Mouse (Mus musculus) thymus, adult 2 months (tissue): ENCODE data around the gene Alyref. TPM values are rescaled to one million over a fixed set of nuclear protein-coding genes. Genes with fewer than 3 reads are reported as not detected.

Source experiments
- DNase-seq: peaks from one replicate; pipeline ENCODE4 v3.0.0; 2021
- H3K27ac ChIP-seq: fragments of 200-500 bp; 2 replicates; pipeline ENCODE4 v1.5.1; 2012; ENCODE audit warnings: low read length, control low read depth; ENCODE audit not compliant: control insufficient read depth, insufficient read depth
- H3K27me3 ChIP-seq: fragments of 200-500 bp; 2 replicates; pipeline ENCODE4 v1.6.1; 2012; ENCODE audit warnings: mild to moderate bottlenecking, low read length, moderate library complexity, mixed read lengths; ENCODE audit not compliant: control insufficient read depth, insufficient read depth
- H3K36me3 ChIP-seq: fragments of 200-500 bp; 2 replicates; pipeline ENCODE4 v1.6.1; 2012; ENCODE audit warnings: mild to moderate bottlenecking, low read length, moderate library complexity; ENCODE audit not compliant: control insufficient read depth, insufficient read depth
- H3K4me1 ChIP-seq: fragments of 200-500 bp; replicated peaks from 2 replicates; pipeline ENCODE4 v1.6.1; 2012; ENCODE audit warnings: low read length; ENCODE audit not compliant: control insufficient read depth, insufficient read depth
- H3K4me3 ChIP-seq: fragments of 200-500 bp; 2 replicates; pipeline ENCODE4 v1.5.1; 2012; ENCODE audit warnings: mild to moderate bottlenecking, low read length, control low read depth, moderate library complexity; ENCODE audit not compliant: control insufficient read depth, insufficient read depth
- CTCF ChIP-seq: fragments of 200-500 bp; IDR thresholded peaks from 2 replicates; pipeline ENCODE4 v1.5.1; 2012; ENCODE audit warnings: mild to moderate bottlenecking, control low read depth, low read length, moderate library complexity, borderline replicate concordance; ENCODE audit not compliant: control insufficient read depth, poor library complexity, insufficient read depth; ENCODE audit errors: extremely low read depth
- POLR2A ChIP-seq: fragments of 200-500 bp; IDR thresholded peaks from 2 replicates; pipeline ENCODE4 v1.6.1; 2012; ENCODE audit warnings: mild to moderate bottlenecking, low read length, control low read depth, moderate library complexity; ENCODE audit not compliant: control insufficient read depth, poor library complexity, insufficient read depth; ENCODE audit errors: extremely low read depth
- WGBS: fragments of 180-500 bp; shearing (Covaris S2); methylation state at CpG from one replicate; pipeline ENCODE4 v1.1.7; 2018; 5-methylcytosine and 5-hydroxymethylcytosine counted together
- polyA plus RNA-seq: library from polyadenylated mRNA; depleted of rRNA; stranded (reverse); fragments of >200 nt; gene quantifications from 2 replicates; pipeline ENCODE4 v1.2.3, GENCODE M21; 2012

The Alyref gene
- polyA plus RNA-seq, 1 experiment: 60.9 TPM

DNA sequence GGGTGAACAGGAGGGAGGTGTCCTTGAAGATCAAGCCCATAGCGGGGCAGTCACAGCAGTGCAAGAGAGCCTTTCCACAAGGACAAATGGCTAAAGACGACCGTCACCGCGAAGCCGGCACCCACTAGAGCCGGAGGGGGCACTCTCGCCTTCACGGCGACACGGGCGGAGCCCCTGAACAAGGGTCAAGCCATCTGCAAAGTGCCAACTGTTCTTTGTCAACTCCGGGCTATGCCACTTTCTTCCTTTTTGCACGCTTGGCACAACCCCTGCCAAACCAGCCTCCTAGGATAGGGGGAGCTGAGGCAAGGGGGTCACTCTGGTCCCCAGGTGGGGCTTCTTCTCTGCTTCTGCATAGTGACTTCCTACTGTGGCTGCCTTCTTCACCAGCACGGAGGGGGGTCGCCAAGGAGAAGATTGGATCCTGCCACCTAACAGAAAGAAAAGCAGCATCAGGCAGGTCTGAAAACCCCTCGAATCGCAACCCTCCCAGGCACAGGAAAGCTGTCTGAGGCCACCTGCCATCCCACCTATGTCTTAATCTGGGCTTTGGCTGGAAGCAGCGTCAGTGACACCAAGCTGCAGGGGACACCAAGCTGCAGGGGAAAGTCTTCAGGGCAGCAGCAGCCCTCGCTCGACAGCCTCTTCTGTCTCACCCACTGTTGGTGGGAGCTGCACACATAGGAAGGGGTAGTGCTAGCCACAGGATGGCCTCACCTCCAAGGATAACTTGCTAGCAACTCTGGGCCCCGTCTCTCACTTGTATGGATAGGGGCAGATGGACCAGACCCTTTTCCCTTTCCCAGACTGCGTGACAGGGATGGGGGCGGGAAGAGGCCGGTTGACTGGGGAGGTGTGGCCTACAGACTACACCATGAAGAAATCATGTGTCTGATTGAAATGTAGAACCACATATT lies 20.7 kb upstream of the Alyref start:
- Histone ChIP-seq H3K27ac (no peak overlapping the region), H3K36me3 (peaks cover 32% of the 10 kb centered on the region)
- TF ChIP-seq CTCF: no peak
- TF ChIP-seq POLR2A: no peak

DNA sequence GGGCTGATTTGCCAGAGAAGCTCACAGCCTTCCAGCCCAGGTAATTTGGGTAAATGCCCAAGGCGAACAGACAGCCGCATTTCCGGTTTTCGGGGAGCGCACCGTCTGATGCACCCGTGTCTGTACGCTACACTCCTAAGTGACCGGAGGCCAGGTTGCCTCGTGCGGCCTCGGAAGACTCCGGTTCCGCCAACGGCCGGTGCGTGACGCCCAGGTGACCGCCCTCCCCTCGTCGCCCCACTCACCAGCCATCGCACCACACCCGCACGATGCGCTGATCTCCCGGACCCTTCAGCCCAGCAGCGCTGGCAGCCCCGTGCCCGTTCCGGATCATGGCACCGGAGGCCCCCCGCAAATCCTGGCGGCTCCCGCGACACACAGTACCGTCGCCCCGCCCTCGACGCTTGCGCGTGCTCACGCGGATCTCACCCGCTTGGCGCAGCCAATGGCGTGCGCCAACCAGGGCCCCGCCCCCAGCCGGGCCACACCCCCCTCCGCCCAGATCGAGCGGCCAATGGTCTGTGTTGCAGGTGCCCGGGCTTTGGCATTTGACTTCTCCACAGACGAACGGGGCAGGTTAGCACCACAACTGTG lies 19.5 kb upstream of the Alyref start, which contains the start of gene Pcyt2:
TSS of gene Pcyt2 (minus strand) at position 418 of the 594 bp plus-strand sequence.
- Histone ChIP-seq H3K27me3 (no peaks in the 10 kb centered on the region), H3K4me1 (peaks cover 11% of the 10 kb centered on the region), H3K36me3 (peaks cover 25% of the 10 kb centered on the region), H3K4me3 (peak within 1 kb of the TSS; percentile 73), H3K27ac (no peak within 1 kb of the TSS)
- under 1% methylated on average over 56 of the region's 56 CpGs for WGBS
- peak; percentile 92 for DNase-seq
- TF ChIP-seq CTCF (no peak), POLR2A (peak; percentile 68; the same call in 1 of the 2 replicates)

More for the DNA sequence above, 20.7 kb upstream of the Alyref start:
- Histone ChIP-seq H3K27me3 (no peaks in the 10 kb centered on the region), H3K4me3 (no peak overlapping the region), H3K4me1 (peaks cover 18% of the 10 kb centered on the region)
- no peak for DNase-seq
- 98% methylated on average over 25 of the region's 25 CpGs for WGBS

DNA sequence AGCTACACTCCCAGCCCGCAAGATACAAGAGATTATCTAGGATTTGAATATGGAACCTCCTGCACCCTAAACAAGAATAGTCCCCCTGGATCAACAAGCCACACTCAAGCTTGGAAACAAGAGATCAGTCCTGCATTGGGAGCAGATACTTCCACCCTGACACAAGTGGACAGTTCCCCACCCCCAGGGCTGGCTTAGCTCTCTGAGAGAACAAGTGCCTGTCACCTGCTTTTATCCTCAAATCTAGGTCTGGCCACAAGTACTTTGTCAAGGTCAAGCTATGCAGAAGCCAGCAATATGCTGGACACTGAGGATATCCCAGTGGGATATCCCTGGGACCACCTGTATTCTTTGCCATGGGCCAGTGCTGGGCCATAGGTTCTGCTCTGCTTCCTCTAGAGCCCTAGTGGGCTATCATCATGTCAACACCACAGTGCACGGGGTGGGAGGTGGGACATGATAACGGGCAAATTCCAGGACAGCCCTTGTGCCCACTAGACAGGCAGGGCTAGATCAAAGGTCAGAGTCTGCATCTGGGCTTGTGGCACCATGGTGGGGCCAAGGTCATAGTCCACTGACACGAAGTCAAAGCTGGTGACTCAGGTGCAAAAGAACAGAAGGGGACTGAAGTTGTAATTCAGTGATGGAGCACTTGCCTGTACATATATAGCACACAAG lies 18.6 kb upstream of the Alyref start:
- peaks cover 11% of the 10 kb centered on the region for H3K4me1 ChIP-seq
- H3K36me3 ChIP-seq: peaks cover 18% of the 10 kb centered on the region
- no peak overlapping the region for H3K27ac ChIP-seq
- 63% methylated on average over 4 of the region's 4 CpGs for WGBS
- H3K27me3 ChIP-seq: no peaks in the 10 kb centered on the region
- DNase-seq: no peak
- H3K4me3 ChIP-seq: peak overlapping the region; percentile 73
- TF ChIP-seq POLR2A: no peak
- TF ChIP-seq CTCF: no peak

DNA sequence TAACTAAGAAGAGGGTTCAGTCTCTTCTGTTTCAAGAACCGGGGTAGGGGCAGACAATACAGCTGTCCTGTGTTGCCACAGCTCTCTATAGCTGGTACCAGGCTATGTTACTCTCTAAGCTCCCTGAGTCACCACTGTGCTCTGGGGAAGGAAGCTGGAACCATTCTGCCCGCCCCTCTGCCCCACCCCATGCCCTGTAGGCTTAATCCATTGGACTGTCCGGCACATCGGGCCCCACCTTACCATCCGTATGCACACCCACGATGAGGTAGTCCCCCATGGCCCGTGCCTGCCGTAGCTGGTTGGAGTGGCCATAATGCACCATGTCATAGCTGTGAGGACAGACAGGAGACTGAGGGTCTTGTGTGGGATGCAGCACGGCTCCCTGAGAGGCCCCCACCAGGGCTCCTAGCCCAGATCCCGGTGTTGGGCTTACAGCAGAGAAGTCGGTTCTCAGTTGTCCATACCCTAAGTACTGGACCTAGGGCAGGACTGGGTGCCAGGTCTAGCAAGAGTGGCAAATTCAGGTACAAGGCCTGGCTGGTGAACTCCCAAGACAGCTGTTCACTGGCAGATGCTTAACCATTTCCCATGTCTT lies 17.5 kb upstream of the Alyref start:
- no peak overlapping the region for H3K4me3 ChIP-seq
- TF ChIP-seq POLR2A (no peak), CTCF (no peak)
- H3K36me3 ChIP-seq: peaks cover 14% of the 10 kb centered on the region
- peaks cover 11% of the 10 kb centered on the region for H3K4me1 ChIP-seq
- H3K27ac ChIP-seq: no peak overlapping the region
- DNase-seq: no peak
- 96% methylated on average over 11 of the region's 11 CpGs for WGBS
- no peaks in the 10 kb centered on the region for H3K27me3 ChIP-seq

DNA sequence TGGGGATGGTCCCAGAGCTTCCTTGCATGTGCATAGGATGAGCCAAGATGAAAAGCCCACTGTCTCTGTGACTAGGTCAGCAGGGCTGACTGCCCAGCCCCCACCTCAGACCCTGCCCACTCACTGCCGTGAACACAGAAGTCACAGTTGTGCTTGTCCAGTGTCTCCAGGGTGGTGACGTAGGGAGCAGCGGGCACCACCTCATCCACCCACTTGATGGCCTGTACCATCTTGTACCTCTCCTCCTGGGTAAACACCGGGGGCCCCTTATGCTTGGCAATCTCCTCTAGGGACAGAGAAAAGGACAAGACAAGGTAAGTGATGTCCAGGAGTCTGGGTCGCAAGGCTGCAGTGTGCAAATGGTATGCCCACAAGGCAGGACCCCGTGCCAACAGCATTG lies 17.0 kb upstream of the Alyref start:
- no peak for DNase-seq
- Histone ChIP-seq H3K4me1 (peaks cover 11% of the 10 kb centered on the region), H3K36me3 (peaks cover 13% of the 10 kb centered on the region), H3K27me3 (no peaks in the 10 kb centered on the region), H3K4me3 (no peak overlapping the region), H3K27ac (no peak overlapping the region)
- TF ChIP-seq POLR2A (no peak), CTCF (no peak)
- 97% methylated on average over 6 of the region's 6 CpGs for WGBS

DNA sequence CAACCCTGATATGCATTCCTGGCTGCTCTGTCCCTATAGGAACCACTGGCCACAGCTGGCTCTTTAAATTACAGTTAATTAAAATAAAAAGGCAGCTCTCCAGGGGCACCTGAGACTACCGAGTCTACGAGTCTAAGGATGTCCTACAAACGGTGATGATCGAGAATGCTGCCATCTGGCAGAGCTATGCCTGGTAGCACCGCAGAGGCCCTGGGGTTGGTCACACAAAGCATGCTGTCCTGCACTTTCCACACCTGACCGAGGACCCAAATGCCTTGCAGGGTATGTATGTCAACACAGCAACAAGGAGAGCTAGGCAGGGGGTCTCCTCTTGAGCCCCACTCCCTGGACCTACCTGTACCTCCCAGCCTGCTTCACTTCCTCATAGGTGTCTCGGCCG lies 15.8 kb upstream of the Alyref start:
- H3K27me3 ChIP-seq: no peaks in the 10 kb centered on the region
- H3K4me1 ChIP-seq: peaks cover 11% of the 10 kb centered on the region
- TF ChIP-seq CTCF (no peak), POLR2A (no peak)
- H3K27ac ChIP-seq: no peak overlapping the region
- H3K4me3 ChIP-seq: no peak overlapping the region
- H3K36me3 ChIP-seq: peaks cover 9% of the 10 kb centered on the region
- no peak for DNase-seq
- 96% methylated on average over 8 of the region's 8 CpGs for WGBS
